ENCODE assay signal across 8 mouse cellular contexts in the genomic region with DNA sequence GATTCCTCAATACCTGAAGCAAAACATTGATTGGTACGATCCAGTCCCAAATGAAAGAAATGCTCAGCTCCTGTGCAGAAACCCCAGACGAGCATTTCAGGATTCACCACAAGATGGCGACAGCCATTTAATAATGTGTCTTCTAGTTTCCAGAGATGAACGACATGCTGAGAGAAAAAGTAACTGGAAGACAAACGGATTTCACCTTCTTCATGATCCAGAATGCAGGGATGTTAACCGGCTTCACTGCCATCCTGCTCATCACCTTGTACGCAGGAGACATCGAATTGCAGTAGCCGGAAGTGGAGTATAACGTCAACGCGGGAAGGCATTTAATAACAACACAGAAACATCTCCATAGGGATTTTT.
DNase-seq lines count a peak whose midpoint lies in the region; ATAC-seq and TF ChIP-seq lines count a peak whose summit lies in the region.

No protein-coding gene starts in this region.

- WGBS in forebrain, embryonic 12.5 days, result 41% methylated on average over 12 of the region's 12 CpGs
- 33% methylated on average over 12 of the region's 12 CpGs for WGBS in hindbrain, embryonic 15.5 days
- 40% methylated on average over 12 of the region's 12 CpGs for WGBS in midbrain, embryonic 12.5 days
- 45% methylated on average over 12 of the region's 12 CpGs for WGBS in small intestine, adult 2 months

- no peaks in the 10 kb centered on the region for H3K9me3 ChIP-seq in forebrain, embryonic 12.5 days
- H3K9me3 ChIP-seq in hindbrain, embryonic 15.5 days, result no peaks in the 10 kb centered on the region
- no peaks in the 10 kb centered on the region for H3K9me3 ChIP-seq in midbrain, embryonic 12.5 days

- no peak overlapping the region for H3K4me2 ChIP-seq in forebrain, embryonic 12.5 days
- H3K4me2 ChIP-seq in hindbrain, embryonic 15.5 days, result 0 out of 2 replicates have a peak overlapping the region, but pooled peaks have one; percentile 31
- H3K4me2 ChIP-seq in midbrain, embryonic 12.5 days (replicated peaks), result no peak overlapping the region

- H3K27ac ChIP-seq in forebrain, embryonic 12.5 days, result no peak overlapping the region
- no peak overlapping the region for H3K27ac ChIP-seq in hindbrain, embryonic 15.5 days (replicated peaks)
- H3K27ac ChIP-seq in midbrain, embryonic 12.5 days (replicated peaks), result no peak overlapping the region
- H3K27ac ChIP-seq in small intestine, adult 2 months (ENCODE audit: insufficient read depth, low read depth, low read length), result no peak overlapping the region

- no peak overlapping the region for H3K9ac ChIP-seq in forebrain, embryonic 12.5 days
- H3K9ac ChIP-seq in hindbrain, embryonic 15.5 days, result no peak overlapping the region
- no peak overlapping the region for H3K9ac ChIP-seq in midbrain, embryonic 12.5 days (replicated peaks)

- ATAC-seq in forebrain, embryonic 12.5 days (ENCODE audit: low FRiP score), result peak; percentile 30
- ATAC-seq in hindbrain, embryonic 15.5 days (ENCODE audit: low FRiP score, low read depth), result peak; percentile 63
- peak; percentile 50 for ATAC-seq in midbrain, embryonic 12.5 days (ENCODE audit: low FRiP score, low read depth)

- DNase-seq in gastrocnemius, adult 18-20 months (ENCODE audit: low spot score), result peak; percentile 56
- no peak for DNase-seq in gastrocnemius, postnatal 25 days
- peak; percentile 76 for DNase-seq in brain, embryonic 18.5 days (ENCODE audit: low read depth, low spot score)
- DNase-seq in left cerebral cortex, adult 11 months (ENCODE audit: low spot score), result peak; percentile 82

- no peak overlapping the region for H3K4me3 ChIP-seq in forebrain, embryonic 12.5 days (replicated peaks)
- no peak overlapping the region for H3K4me3 ChIP-seq in hindbrain, embryonic 15.5 days
- no peak overlapping the region for H3K4me3 ChIP-seq in midbrain, embryonic 12.5 days
- H3K4me3 ChIP-seq in small intestine, adult 2 months (ENCODE audit: low read depth, low read length), result no peak overlapping the region

- H3K27me3 ChIP-seq in forebrain, embryonic 12.5 days, result no peaks in the 10 kb centered on the region
- no peaks in the 10 kb centered on the region for H3K27me3 ChIP-seq in hindbrain, embryonic 15.5 days
- no peaks in the 10 kb centered on the region for H3K27me3 ChIP-seq in midbrain, embryonic 12.5 days
- H3K27me3 ChIP-seq in small intestine, adult 2 months (ENCODE audit: control insufficient read depth, insufficient read depth, low read length), result no peaks in the 10 kb centered on the region

- H3K36me3 ChIP-seq in forebrain, embryonic 12.5 days (replicated peaks), result no peaks in the 10 kb centered on the region
- H3K36me3 ChIP-seq in hindbrain, embryonic 15.5 days, result no peaks in the 10 kb centered on the region
- no peaks in the 10 kb centered on the region for H3K36me3 ChIP-seq in midbrain, embryonic 12.5 days
- H3K36me3 ChIP-seq in small intestine, adult 2 months (ENCODE audit: control insufficient read depth, insufficient read depth, low read length), result no peaks in the 10 kb centered on the region

- H3K4me1 ChIP-seq in forebrain, embryonic 12.5 days, result peaks cover 8% of the 10 kb centered on the region; the same call in 1 of the 2 replicates
- peaks cover 12% of the 10 kb centered on the region for H3K4me1 ChIP-seq in hindbrain, embryonic 15.5 days (replicated peaks)
- H3K4me1 ChIP-seq in midbrain, embryonic 12.5 days, result peaks cover 8% of the 10 kb centered on the region
- no peaks in the 10 kb centered on the region for H3K4me1 ChIP-seq in small intestine, adult 2 months (ENCODE audit: control insufficient read depth, insufficient read depth, insufficient read length, low read length)

- TF ChIP-seq POLR2A in small intestine, adult 2 months (IDR thresholded peaks at IDR 0.05; ENCODE audit: low read depth, low read length), result no peak

- peak; percentile 35; the same call in 1 of the 2 replicates for TF ChIP-seq CTCF in small intestine, adult 2 months (IDR thresholded peaks at IDR 0.05; ENCODE audit: extremely low read depth, insufficient read length, insufficient replicate concordance, low read depth, low read length)
